Mouse (Mus musculus): ENCODE measurements around the gene Pilrb1.

GRCm38 (mm10) chr5:137897812-137898211 lies 39.9 kb upstream of the Pilrb1 start:
- TF ChIP-seq CTCF (IDR thresholded peaks at IDR 0.05; ENCODE audit: low read depth) (no peak), EP300 (IDR thresholded peaks at IDR 0.05; ENCODE audit: low read depth) (no peak)
